Mouse (Mus musculus): ENCODE data around the gene Nceh1.

Nceh1 gene

GRCm38 (mm10) chr3:27330706-27331105 is 147.9 kb downstream of the Nceh1 start:
- no peak for DNase-seq (ENCODE audit: low spot score)
